Mouse (Mus musculus) ovary, postnatal 14 days (tissue): Measurements from ENCODE around the gene Cnp.
"Not testable (repeated sequence)": the region's sequence is repeated elsewhere in the genome, so short reads cannot be mapped to it uniquely, and the experiment has no call there.

Experiments used
- DNase-seq: peaks from one replicate; pipeline ENCODE4 v3.0.0; 2022; ENCODE audit warnings: low spot score

Gene Cnp

GRCm38 (mm10) chr11:100588462-100588861, 13.8 kb downstream of the Cnp start:
- DNase-seq, result no peak

GRCm38 (mm10) chr11:100592346-100593046, 17.8 kb downstream of the Cnp start:
- DNase-seq, result no peak

GRCm38 (mm10) chr11:100594608-100595007, 19.9 kb downstream of the Cnp start:
- no peak for DNase-seq

DNA sequence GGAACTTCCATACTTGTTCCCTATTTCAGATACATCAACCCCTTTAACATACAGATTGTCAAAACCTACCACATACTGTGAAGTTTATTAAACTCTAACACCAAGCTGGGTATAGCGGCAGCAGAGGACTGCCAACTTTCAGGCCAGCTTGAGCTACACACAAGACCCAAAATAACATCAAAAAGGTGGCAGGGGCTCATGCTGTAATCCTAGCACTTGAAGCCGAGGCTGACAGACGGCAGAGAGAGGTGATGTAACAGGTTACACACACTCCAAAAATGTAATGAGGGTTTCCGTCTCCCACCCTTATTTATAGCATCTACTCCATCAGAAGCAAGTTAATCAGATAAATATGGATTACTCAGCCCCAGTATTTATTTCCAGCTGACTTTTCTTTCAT, 20.8 kb downstream of the Cnp start:
- no peak for DNase-seq

DNA sequence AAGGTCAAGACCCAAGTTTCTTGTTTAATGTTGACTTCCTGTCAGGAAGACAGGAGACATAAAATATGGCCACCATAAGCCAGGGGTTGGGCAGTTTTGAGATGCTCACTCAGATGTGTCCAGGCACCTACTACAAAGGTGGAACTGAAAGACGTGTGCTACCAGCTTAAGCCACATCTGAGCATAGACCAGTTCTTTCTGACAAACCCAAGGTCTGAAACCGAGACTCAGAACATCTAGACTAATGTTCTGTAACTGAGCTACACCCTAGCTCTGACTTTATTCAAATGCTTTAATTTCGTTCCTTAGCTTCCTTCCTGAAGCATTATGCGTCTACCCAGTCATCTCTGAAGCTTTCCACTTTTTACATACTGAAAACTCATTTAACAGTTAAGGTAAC, 23.4 kb downstream of the Cnp start:
- DNase-seq, result no peak

DNA sequence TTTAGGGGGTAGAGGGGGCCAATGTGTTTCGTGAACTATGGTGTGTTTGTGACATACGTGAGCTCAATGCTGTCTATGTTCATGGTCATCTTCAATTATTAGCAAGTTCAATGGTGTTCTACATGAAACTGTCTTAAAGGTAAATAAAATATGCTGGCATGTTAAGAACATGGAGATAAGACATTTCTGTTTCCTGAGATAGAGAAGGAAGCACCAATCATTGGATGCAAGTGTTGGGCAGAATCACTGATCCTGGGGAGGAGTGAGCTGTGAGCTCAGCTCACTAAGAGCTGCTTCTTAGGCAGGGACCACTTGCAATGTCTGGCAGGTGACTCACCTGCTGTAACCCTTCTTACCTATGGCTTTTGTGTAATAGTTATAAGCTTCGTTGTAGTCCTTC, 26.7 kb downstream of the Cnp start:
- no peak for DNase-seq

DNA sequence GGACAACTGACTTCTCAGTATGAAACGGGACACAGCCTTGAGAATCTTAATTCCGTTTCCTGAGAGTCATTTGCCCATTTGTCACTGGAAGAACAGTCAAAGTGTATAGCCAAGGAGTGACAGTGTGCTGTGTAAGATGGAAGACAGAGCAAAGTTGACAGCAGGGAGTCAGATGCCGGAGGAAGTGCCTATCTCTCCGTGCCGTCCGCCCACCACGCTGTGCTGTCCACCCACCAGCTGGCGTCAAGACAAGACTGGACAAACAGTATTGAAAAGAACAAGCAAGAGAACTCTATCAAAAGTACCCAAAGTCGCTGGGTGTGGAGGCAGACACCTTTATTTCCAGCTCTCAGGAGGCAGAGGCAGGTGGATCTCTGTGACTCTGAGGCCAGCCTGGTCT, 28.5 kb downstream of the Cnp start:
- DNase-seq, result no peak

- no peak for DNase-seq
Observed at GRCm38 (mm10) chr11:100603813-100604212, 29.1 kb downstream of the Cnp start.

DNA sequence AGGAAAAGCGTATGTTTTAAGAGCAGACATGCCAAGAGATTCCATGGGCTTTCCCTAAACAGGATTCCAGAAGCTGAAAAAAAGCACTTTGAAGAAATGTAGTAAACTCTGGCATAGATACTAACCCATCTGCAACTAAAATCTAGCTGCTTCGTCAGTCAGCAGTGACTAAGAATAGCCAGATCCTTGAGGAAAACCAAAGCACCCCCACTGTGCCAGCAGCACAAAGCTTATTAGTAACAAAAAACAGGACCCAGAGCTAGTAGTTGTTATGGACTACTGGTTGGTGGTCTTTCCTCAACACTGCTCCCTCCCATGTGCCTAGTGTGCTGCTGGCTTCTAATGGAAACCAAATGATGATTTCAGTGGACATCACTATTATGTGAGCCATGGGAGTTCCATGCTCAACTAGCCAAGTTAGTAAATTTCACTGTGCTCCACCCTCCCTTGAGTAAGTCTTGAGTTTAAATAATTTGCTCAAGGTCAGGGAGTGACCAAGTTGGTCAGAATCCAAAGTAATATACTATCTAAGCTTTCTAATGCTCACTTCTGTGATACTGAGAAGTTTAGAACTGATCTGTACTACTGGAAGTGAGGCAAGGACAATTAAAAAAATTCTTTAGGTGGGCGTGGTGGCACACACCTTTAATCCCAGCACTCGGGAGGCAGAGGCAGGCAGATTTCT, 29.8 kb downstream of the Cnp start:
- no peak for DNase-seq

GRCm38 (mm10) chr11:100605451-100605850, 30.7 kb downstream of the Cnp start:
- no peak for DNase-seq

DNA sequence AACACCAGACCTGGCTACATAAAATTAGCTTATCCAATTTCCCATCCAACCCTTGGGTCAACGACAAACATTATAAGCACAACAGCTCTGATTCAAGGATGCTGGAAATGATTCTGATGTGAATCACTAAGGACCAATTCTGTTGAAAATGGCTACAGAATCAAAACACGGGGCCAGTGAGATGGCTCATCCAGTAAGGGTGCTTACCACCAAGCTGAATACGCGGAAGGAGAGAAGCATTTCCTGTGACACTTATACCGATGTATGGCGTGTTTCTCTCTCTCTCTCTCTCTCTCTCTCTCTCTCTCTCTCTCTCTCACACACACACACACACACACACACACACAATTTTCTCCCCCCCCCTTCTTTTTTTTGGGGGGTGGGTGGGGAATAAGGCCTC, 32.4 kb downstream of the Cnp start:
- DNase-seq, result no peak

- no peak for DNase-seq
Observed at GRCm38 (mm10) chr11:100608796-100609195, 34.1 kb downstream of the Cnp start.

GRCm38 (mm10) chr11:100609355-100609996, 34.8 kb downstream of the Cnp start:
- DNase-seq, result no peak

DNA sequence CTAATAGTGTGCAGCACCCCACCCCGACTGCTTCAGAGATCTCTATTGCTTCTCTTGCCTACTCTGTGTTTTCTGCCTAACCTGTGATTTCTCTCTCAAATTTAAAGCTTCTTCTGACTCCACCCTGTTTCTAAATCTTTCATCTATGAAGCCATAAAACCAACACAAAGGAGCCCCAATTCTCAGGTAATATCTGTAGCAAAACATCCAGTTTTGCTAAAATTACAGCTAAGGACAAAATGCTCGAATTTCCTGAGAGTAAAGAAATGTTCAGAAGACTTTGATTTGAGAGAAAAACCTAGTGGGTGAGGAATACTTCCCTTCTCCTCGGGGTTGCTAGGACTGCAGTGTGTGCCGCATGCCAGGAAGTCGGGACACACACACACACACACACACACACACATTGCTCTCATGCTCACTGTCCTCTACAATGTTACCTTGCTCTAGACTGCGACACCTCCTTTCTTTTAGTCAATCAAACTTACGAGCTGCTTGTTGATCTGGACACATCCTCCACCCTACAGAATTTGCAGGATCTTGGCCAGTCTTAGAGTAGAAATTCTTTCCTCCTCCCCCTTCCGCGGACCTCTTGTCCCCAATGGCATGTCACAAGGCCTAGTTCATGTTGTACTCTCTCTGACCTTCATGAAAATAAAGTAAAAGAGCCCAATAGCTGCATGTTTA, 35.4 kb downstream of the Cnp start:
- DNase-seq, result no peak

DNA sequence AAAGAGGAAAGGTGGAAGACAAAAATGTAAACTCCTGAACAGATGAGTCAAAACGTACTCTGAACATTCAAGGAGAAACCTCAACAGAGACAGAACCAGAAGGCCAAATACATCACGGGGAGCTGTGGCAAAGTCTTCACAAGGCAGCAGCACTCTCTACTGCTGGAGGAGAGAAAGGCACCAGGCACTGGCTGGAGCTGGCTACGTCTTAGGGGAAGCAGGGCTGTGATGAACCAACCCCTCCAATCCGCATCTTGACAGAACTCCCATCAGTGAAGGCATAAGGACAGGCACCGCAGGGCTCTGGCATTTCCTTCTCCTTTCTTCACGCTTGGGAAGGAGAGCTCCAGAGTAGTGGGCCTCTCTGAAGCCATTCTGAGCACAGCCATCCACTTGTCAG, 36.9 kb downstream of the Cnp start:
- no peak for DNase-seq

- no peak for DNase-seq
Observed at GRCm38 (mm10) chr11:100613241-100613640, 38.5 kb downstream of the Cnp start.

- DNase-seq, result no peak
Observed at GRCm38 (mm10) chr11:100616332-100616731, 41.6 kb downstream of the Cnp start.

DNA sequence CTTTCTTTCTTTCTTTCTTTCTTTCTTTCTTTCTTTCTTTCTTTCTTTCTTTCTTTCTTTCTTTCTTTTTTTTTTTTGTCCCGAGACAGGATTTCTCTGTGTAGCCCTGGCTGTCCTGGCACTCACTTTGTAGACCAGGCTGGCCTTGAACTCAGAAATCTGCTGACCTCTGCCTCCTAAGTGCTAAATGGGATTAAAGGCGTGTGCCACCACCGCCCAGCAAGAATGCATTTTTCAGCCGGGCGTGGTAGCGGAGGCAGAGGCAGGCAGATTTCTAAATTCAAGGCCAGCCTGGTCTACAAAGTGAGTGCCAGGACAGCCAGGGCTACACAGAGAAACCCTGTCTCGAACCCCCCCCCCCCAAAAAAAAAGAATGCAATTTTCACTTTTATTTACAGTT, 42.1 kb downstream of the Cnp start:
- not testable (repeated sequence) for DNase-seq

GRCm38 (mm10) chr11:100617480-100617879, 42.8 kb downstream of the Cnp start:
- no peak for DNase-seq

DNA sequence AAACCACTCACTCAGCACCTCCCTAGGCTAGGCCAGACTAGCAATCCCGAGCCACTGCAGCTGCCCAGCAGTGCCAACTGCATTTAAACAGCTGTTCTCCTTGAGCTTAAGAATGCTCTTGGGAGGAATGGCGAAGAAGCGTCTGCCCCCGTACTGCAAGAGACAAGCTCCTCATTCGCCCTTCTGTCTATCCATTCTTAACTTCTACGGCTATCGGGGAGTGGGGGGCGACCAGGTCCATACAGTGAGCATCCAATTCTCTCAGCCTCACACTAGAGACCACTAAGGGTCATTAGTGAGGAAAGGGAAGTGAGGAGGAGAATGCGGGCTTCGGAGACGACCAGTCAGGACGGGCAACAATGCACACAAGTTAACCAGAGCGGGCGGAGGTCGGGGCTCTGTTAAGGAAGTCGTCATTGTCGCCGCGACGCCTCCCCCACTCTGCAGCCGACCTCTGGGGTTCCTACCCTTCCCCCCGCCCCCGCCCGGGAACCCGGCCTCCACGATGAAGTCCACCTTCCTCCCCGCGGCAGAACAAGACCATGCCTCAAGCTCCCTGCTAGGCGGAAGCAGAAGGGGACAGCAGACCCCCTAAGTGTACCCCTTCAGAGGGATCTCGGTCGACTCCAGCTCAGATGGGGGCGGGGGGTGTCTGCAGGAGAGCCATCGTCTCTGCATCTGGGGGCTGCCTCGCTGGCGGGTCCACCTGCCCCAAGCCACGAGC, 44.2 kb downstream of the Cnp start, which contains the start of gene Nkiras2:
Nkiras2 (plus strand) TSS at position 484 of the 724 bp plus-strand sequence.
- peak; percentile 32 for DNase-seq

- DNase-seq, result peak; percentile 93
Observed at GRCm38 (mm10) chr11:100619485-100619975, 44.8 kb downstream of the Cnp start.

DNA sequence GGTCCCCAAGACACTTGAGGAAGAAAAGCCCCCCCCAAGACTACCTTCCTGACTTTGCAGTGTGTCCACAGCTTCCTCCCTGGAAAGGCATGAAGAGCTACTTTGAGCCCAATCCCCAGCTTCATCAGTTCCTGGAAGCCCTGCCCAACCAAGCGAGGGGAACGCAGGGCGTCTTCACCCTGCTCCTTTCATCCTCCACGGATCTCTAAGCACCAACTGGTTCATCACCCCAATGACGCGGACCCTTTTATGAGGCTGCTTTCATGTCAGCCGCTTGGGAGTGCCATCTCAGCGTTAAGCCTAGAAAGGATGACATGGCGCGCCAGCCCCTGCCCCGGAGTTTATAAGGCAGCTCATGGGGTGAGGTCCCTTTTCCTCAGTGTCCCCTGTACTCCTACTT, 45.3 kb downstream of the Cnp start, which contains the start of gene Dnajc7:
Dnajc7 (minus strand) TSS at position 187 of the 400 bp plus-strand sequence.
- no peak for DNase-seq
